16 mouse cellular contexts compared by ENCODE assay signal in the genomic region with DNA sequence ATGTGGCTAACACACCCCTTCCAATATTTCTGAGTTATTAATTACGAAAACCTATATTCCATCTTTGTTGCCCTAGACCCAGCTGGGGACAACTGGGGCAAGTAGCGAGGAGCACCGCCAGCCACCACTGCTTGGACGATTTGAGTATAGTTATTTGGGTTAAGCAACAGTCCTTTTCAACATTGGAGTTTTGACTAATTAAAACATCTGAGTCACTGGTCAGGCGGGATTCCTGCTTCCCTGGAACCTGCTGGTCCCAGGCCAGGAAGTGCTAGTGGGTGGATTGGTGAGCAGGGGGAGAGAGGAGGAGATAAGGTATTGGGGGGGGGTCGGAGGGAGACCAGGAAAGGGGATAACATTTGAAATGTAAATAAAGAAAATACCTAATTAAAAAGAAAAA. TPM values are rescaled to one million over a fixed set of nuclear protein-coding genes. Genes with fewer than 3 reads are reported as not detected.
"Had no signal": no experiment of that assay in that cellular context is flagged by ENCODE, and none has a peak within 500 bp of the region (broad histone marks: within the 10 kb centered on the region; RNA-seq: fewer than 3 reads in every experiment).

No protein-coding gene starts in this region.

- H3K27me3 ChIP-seq: neural tube, embryonic 13.5 days; neural tube, embryonic 15.5 days; stomach, embryonic 15.5 days had no signal

- DNase-seq: retina, postnatal 1 day; right cerebral cortex, adult 18-20 months; right cerebral cortex, postnatal 14 days; right cerebral cortex, postnatal 25 days; right cerebral cortex, postnatal 4 days; spleen, adult 18-20 months; thymus, adult 18-20 months; thymus, adult 2 months; thymus, postnatal 14 days; thymus, postnatal 25 days; thymus, postnatal 36 days; thymus, postnatal 4 days had no signal

RNA-seq across cellular contexts. Expression of a gene that starts 59.4 kb away (rescaled TPM):
- total RNA-seq: neutrophil, adult 5-6 weeks had no signal
